Mouse (Mus musculus) heart, embryonic 13.5 days (tissue): ENCODE measurements around the gene Ffar2. TPM values are rescaled to one million over a fixed set of nuclear protein-coding genes. Genes with fewer than 3 reads are reported as not detected.

Experiments
- ATAC-seq: fragments of 200-750 bp; cut with Nextera tagmentation; 2 replicates; pipeline ENCODE4 v1.8.0; 2017; ENCODE audit warnings: moderate TSS enrichment; ENCODE audit not compliant: insufficient number of reproducible peaks, low FRiP score, low TSS enrichment; ENCODE audit errors: extremely low read depth
- H3K27ac ChIP-seq: fragments of 300-500 bp; sonication (generic); replicated peaks from 2 replicates; pipeline ENCODE4 v1.5.1; 2015; ENCODE audit warnings: moderate library complexity, mild to moderate bottlenecking, inconsistent platforms
- H3K27me3 ChIP-seq: fragments of 300-500 bp; sonication (generic); replicated peaks from 2 replicates; pipeline ENCODE4 v1.6.1; 2015; ENCODE audit warnings: mild to moderate bottlenecking, inconsistent platforms
- H3K36me3 ChIP-seq: fragments of 300-500 bp; sonication (generic); 2 replicates; pipeline ENCODE4 v1.6.1; 2015; ENCODE audit warnings: mild to moderate bottlenecking, inconsistent platforms
- H3K4me1 ChIP-seq: fragments of 300-500 bp; sonication (generic); 2 replicates; pipeline ENCODE4 v1.6.1; 2015; ENCODE audit warnings: inconsistent platforms
- H3K4me2 ChIP-seq: fragments of 300-500 bp; sonication (generic); 2 replicates; pipeline ENCODE4 v1.6.1; 2015; ENCODE audit warnings: inconsistent platforms, mild to moderate bottlenecking, moderate library complexity
- H3K4me3 ChIP-seq: fragments of 300-500 bp; sonication (generic); 2 replicates; pipeline ENCODE4 v1.5.1; 2015; ENCODE audit warnings: moderate library complexity, mild to moderate bottlenecking, inconsistent platforms
- H3K9ac ChIP-seq: fragments of 300-500 bp; sonication (generic); 2 replicates; pipeline ENCODE4 v1.6.1; 2015; ENCODE audit warnings: inconsistent platforms, mild to moderate bottlenecking, moderate library complexity
- H3K9me3 ChIP-seq: fragments of 300-500 bp; sonication (generic); 2 replicates; pipeline ENCODE4 v1.6.1; 2016; ENCODE audit warnings: inconsistent platforms
- WGBS: fragments of 180-500 bp; shearing (Covaris S2); methylation state at CpG from one replicate; pipeline ENCODE4 v1.1.7; 2015; ENCODE audit warnings: mixed read lengths; 5-methylcytosine and 5-hydroxymethylcytosine counted together
- polyA plus RNA-seq: library from polyadenylated mRNA; unstranded; fragments of >200 nt; fragmentation: Nextera tagmentation; extraction: Ambion mirVana; gene quantifications from 2 replicates; pipeline ENCODE4 v1.2.1, GENCODE M21; 2015

Gene Ffar2
- polyA plus RNA-seq, 1 experiment from 2014 or later, result not detected

DNA sequence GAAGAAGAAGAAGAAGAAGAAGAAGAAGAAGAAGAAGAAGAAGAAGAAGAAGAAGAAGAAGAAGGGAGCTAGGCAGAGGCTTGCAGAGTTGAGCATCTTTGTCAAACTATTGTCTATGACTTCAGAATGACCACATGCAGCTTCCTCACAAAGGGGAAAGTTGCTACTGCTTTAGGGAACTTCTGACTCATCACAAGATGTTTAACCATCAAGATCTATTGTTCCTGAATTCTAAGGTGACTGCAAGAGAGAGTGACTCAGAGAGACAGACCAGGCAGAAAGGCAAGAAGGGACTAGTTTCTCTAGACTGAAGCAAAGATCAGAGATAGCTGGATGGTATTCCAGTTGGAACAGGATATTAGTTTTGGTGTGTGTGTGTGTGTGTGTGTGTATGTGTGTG lies 28.7 kb downstream of the Ffar2 start:
- H3K27me3 ChIP-seq, result peaks cover 16% of the 10 kb centered on the region; the same call in 1 of the 2 replicates
- H3K4me2 ChIP-seq, result no peak overlapping the region
- H3K27ac ChIP-seq, result no peak overlapping the region
- no peak overlapping the region for H3K4me3 ChIP-seq
- no peak for ATAC-seq
- H3K9me3 ChIP-seq, result 0 out of 2 replicates have a peak, but pooled peaks cover under 1% of the 10 kb centered on the region
- no peak overlapping the region for H3K9ac ChIP-seq
- H3K36me3 ChIP-seq, result no peaks in the 10 kb centered on the region
- no peaks in the 10 kb centered on the region; the same call in 1 of the 2 replicates for H3K4me1 ChIP-seq

DNA sequence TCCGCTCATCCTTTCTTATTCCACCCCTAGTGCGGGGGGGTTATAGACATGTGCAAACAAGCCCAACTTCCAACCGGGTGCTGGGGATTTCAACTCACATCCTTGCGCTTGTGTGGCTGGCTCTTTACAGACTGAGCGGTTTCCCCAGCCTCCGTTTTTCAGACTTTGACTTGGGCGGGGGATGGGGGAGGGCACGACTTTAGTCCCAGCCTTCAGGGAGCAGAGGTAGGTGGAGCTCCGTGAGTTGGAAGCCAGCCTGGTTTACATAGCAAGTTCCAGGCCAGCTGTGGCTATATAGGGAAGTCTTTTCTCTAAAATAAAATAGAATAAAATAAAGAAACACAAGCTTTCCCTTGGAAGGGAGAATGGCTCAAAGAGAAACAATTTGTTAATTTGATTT lies 31.7 kb downstream of the Ffar2 start:
- no peaks in the 10 kb centered on the region; the same call in 1 of the 2 replicates for H3K4me1 ChIP-seq
- H3K4me3 ChIP-seq, result no peak overlapping the region
- H3K36me3 ChIP-seq, result no peaks in the 10 kb centered on the region
- H3K27ac ChIP-seq, result no peak overlapping the region
- no peak for ATAC-seq
- H3K27me3 ChIP-seq, result peaks cover 38% of the 10 kb centered on the region
- H3K9ac ChIP-seq, result no peak overlapping the region
- WGBS, result 18% methylated on average over 9 of the region's 9 CpGs
- H3K4me2 ChIP-seq, result no peak overlapping the region
- no peaks in the 10 kb centered on the region for H3K9me3 ChIP-seq

DNA sequence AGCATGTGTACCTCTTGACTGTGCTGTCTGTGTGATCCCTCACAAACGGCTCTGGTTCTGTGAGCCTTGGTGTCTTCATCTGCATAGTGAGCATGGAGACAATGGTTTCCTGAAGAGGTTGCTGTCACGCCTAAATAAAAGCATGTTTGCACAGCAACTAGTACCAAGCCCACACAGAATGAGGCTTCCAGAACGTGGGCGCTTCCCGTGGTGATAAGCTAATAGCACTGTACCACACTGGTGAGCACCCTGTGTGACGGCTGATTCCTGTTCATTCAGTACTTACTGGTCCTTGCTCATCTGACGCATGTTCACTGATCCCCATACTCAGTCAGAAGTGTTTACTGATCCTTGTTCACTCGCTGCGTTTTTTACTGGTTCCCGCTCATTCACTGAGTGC lies 33.4 kb downstream of the Ffar2 start:
- Histone ChIP-seq H3K9ac (no peak overlapping the region), H3K4me1 (no peaks in the 10 kb centered on the region; the same call in 1 of the 2 replicates), H3K27ac (no peak overlapping the region), H3K27me3 (peaks cover 43% of the 10 kb centered on the region), H3K4me3 (no peak overlapping the region), H3K36me3 (no peaks in the 10 kb centered on the region), H3K4me2 (no peak overlapping the region), H3K9me3 (no peaks in the 10 kb centered on the region)
- no peak for ATAC-seq
- WGBS, result 71% methylated on average over 10 of the region's 10 CpGs

DNA sequence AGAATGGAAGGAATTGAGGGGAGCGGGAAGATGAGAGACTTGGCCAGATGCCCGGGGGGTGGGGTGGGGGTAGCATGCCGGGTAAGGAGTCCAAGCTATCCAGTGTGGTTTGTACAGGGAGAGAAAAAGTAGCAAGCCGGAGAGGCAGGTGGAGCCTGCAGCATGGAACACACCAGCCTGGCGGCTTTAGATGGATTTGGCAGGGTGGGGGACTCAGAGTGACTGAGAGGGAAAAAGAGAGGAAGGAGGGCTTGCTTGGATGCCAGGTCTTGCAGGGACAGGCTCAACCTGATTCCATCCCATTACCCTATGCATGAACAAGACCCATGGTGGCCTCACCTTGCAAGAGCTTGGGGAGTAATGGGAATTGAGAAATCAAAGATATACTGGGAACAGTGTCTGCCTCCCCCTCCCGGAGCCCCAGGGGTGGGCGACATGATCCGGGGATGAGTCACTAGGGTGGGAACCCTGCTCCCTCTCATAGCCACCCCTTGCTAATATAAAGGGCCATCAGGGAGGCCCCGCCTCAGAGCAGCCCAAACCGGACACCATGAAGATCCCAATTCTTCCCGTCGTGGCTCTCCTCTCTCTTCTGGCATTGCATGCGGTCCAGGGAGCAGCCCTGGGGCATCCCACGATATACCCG lies 36.1 kb downstream of the Ffar2 start, which contains the start of gene Krtdap:
Krtdap (plus strand) TSS at position 520 of the 646 bp plus-strand sequence.
- no peak for ATAC-seq
- no peaks in the 10 kb centered on the region; the same call in 1 of the 2 replicates for H3K4me1 ChIP-seq
- 44% methylated on average over 15 of the region's 15 CpGs for WGBS
- no peak within 1 kb of the TSS for H3K9ac ChIP-seq
- H3K9me3 ChIP-seq, result no peaks in the 10 kb centered on the region
- H3K27me3 ChIP-seq, result peaks cover 43% of the 10 kb centered on the region
- H3K4me2 ChIP-seq, result no peak within 1 kb of the TSS
- H3K36me3 ChIP-seq, result no peaks in the 10 kb centered on the region
- H3K4me3 ChIP-seq, result no peak within 1 kb of the TSS
- H3K27ac ChIP-seq, result no peak within 1 kb of the TSS

DNA sequence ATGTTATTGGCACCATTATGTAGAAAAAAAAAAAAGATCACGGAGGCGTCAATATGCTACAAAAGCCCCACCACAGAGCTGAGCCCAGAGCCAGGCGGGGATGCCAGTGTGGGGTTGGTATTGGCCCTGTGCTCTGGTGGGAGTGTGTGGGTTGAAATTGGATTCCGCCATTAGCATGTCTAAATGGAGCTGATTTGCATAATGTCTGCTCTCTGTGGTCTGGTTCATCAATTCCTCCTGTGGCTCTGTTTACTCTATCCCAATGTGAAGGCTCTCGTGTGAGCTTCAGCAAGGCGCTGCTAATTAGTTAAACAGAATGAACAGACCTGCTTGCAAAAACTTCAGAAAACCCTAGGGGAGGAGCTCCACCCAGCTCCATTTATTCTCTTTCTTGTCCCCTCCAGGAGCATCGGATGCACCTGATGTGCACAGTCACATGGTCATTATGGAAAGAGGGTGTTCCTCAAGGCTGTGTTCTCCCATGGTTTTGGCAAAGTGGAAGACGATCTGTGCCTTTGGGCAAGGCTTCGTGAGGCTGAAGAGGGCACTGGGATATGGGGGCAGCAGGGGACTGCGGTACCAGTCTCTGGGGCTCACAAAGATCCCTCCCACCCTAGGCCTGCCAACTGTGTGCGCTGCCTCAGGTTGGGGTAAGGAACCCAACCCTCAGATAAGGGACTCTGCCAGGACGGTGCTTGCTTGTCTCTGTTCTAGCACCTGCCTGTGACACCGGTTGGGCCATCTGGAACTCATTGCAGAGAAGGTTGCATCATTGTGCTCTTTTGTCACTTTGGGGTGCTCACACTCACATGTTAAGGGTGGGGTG lies 37.6 kb downstream of the Ffar2 start:
- Histone ChIP-seq H3K36me3 (no peaks in the 10 kb centered on the region), H3K27me3 (peaks cover 33% of the 10 kb centered on the region), H3K4me2 (no peak overlapping the region), H3K9ac (no peak overlapping the region), H3K9me3 (no peaks in the 10 kb centered on the region), H3K4me1 (no peaks in the 10 kb centered on the region), H3K4me3 (no peak overlapping the region), H3K27ac (no peak overlapping the region)
- ATAC-seq, result no peak
- 70% methylated on average over 13 of the region's 13 CpGs for WGBS

DNA sequence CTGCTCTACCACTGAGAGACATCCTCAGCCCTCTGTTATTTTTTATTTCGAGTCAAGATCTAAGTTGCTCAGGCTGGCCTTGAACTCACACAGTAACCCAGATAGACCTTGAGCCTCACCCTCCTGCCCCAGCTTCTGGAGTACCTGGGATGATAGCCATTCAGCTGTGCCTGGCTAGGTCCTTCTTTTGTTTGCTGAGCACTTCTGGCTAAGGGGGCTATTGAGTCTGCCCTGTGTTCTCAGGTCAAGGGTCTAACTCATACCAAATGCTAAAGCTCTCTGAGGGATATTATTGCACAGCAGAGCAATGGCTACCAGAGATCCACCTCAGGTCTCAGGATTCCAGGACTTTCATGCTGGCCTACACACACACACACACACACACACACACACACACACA lies 38.4 kb downstream of the Ffar2 start:
- Histone ChIP-seq H3K9ac (no peak overlapping the region), H3K4me3 (no peak overlapping the region), H3K4me2 (no peak overlapping the region), H3K36me3 (no peaks in the 10 kb centered on the region), H3K4me1 (no peaks in the 10 kb centered on the region), H3K27ac (no peak overlapping the region), H3K9me3 (no peaks in the 10 kb centered on the region), H3K27me3 (peaks cover 27% of the 10 kb centered on the region)
- ATAC-seq, result no peak
- 37% methylated on average over 1 of the region's 1 CpGs for WGBS

DNA sequence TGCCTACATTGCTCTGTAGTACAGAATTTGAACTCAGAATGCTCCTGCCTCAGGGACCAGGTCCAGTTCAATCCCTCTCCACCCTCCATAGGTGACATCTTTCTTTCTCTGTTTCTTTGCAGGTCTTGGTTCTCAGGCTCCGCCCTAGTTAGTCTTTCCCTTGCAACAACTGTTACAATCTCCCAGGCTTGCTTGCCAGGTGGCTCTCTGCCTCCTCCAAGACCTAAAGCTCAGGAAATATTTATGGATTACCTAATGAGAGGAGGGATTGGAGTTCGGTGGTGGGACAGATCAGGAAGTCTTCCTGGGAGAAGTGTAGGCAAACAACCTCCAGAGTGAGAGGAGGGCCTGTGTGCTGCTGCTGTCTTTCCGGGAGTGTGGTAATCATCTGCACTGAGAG lies 40.9 kb downstream of the Ffar2 start:
- Histone ChIP-seq H3K9me3 (no peaks in the 10 kb centered on the region), H3K4me2 (no peak overlapping the region), H3K27me3 (peaks cover 22% of the 10 kb centered on the region), H3K36me3 (no peaks in the 10 kb centered on the region), H3K4me1 (no peaks in the 10 kb centered on the region), H3K9ac (no peak overlapping the region), H3K27ac (no peak overlapping the region), H3K4me3 (no peak overlapping the region)
- whole genome bisulfite sequencing, result 63% methylated on average over 3 of the region's 3 CpGs
- no peak for ATAC-seq

DNA sequence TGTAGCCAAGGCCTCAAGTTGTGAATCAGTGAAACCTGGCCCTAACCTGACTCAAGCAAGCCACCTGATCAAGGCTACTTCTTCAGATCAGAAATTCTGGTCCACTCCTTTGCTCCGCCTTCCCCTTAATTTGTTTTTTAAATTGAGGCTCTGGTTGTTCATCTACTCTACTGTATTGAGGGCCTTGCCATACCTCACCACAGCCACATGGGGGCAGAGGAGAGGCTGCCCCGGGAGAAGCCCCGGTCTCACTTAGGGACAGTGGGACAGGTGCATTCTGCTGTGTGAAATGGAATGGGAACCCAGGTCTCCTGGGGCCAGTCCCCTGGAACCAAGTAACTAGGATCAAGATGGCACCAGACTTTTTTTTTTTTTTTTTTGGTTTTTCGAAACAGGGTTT lies 41.8 kb downstream of the Ffar2 start:
- 53% methylated on average over 4 of the region's 4 CpGs for WGBS
- peaks cover 14% of the 10 kb centered on the region; the same call in 1 of the 2 replicates for H3K27me3 ChIP-seq
- no peak overlapping the region for H3K27ac ChIP-seq
- H3K9me3 ChIP-seq, result no peaks in the 10 kb centered on the region
- no peak overlapping the region for H3K4me3 ChIP-seq
- no peak for ATAC-seq
- H3K36me3 ChIP-seq, result no peaks in the 10 kb centered on the region
- H3K9ac ChIP-seq, result no peak overlapping the region
- no peaks in the 10 kb centered on the region for H3K4me1 ChIP-seq
- H3K4me2 ChIP-seq, result no peak overlapping the region

DNA sequence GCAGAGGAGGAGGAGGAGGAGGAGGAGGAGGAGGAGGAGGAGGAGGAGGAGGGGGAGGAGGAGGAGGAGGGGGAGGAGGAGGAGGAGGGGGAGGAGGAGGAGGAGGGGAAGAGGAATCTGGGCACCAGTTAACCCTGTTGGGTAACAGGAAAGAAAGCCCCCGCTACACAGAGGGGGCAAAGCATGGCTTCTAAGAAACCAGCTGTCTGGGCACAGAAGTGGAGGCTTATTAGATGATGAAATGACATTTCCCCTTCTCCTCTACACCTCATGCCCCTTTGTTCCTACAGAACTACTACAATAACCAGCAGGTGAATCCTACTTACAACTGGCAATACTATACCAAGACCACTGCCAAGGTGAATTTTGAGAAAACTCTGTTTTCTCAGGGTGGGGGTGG lies 45.7 kb downstream of the Ffar2 start:
- Histone ChIP-seq H3K4me3 (no peak overlapping the region), H3K4me1 (no peaks in the 10 kb centered on the region), H3K36me3 (no peaks in the 10 kb centered on the region), H3K27ac (no peak overlapping the region), H3K9ac (no peak overlapping the region), H3K27me3 (0 out of 2 replicates have a peak, but pooled peaks cover 10% of the 10 kb centered on the region), H3K4me2 (no peak overlapping the region), H3K9me3 (no peaks in the 10 kb centered on the region)
- WGBS, result 83% methylated on average over 1 of the region's 1 CpGs
- ATAC-seq, result no peak

DNA sequence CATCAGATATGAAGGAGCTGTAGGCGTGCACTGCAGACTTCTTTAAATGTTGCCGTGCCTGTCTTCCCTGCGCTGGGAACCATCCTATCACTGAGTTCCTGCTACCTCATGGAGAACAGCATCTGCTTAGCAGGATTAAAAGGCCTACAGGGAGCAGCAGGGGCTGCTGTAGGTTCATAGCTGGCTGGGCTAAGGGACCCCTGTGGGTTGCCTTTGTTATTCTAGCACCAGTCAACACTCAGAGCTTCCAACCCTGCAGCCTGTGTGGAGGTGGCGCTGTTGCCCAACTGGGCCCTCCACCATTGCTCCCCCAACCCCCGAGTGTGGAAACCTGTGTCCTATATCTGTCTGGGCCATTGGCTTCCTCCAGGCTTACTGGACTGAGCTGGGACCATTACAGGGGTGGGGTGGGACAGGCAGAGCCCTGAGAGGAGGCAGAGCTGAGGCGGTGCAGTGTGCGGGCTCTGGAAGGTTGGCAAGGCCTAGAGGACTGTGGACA lies 46.4 kb downstream of the Ffar2 start:
- no peaks in the 10 kb centered on the region for H3K9me3 ChIP-seq
- H3K36me3 ChIP-seq, result no peaks in the 10 kb centered on the region
- H3K4me3 ChIP-seq, result no peak overlapping the region
- 36% methylated on average over 7 of the region's 7 CpGs for WGBS
- H3K4me2 ChIP-seq, result no peak overlapping the region
- H3K9ac ChIP-seq, result no peak overlapping the region
- H3K4me1 ChIP-seq, result no peaks in the 10 kb centered on the region
- H3K27ac ChIP-seq, result no peak overlapping the region
- no peak for ATAC-seq
- H3K27me3 ChIP-seq, result 0 out of 2 replicates have a peak, but pooled peaks cover 10% of the 10 kb centered on the region

DNA sequence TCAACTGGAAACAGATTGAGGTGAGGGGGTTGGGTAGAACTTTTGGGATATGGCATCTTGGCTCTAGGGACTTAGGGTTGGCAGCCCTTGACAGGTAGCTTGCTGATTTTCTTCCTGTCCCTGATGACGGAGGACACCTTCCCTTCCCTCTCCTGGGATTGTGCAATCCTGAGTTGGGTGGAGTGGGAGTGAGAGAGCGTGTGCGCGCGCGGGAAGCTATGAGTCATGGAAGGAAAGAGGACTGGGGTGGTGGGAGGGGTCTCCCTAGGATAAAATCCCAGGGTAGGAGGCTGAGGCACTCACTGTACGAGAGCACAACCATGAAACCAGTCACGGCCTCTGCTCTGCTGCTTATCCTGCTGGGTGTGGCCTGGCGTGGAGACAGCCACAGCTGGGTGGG lies 47.5 kb downstream of the Ffar2 start:
- ATAC-seq, result no peak
- H3K27ac ChIP-seq, result no peak overlapping the region
- no peaks in the 10 kb centered on the region for H3K36me3 ChIP-seq
- peaks cover 5% of the 10 kb centered on the region; the same call in 1 of the 2 replicates for H3K9me3 ChIP-seq
- 66% methylated on average over 9 of the region's 9 CpGs for WGBS
- no peak overlapping the region for H3K4me3 ChIP-seq
- 0 out of 2 replicates have a peak, but pooled peaks cover 10% of the 10 kb centered on the region for H3K27me3 ChIP-seq
- no peak overlapping the region for H3K9ac ChIP-seq
- H3K4me1 ChIP-seq, result no peaks in the 10 kb centered on the region
- no peak overlapping the region for H3K4me2 ChIP-seq
